Mouse (Mus musculus) testis, adult 2 months (tissue): ENCODE measurements around the gene Sec14l2.
A peak's percentile ranks its signal among the peaks of the same experiment; 100 is the strongest.

ENCODE experiments used
- CTCF ChIP-seq: fragments of 200-500 bp; IDR thresholded peaks from 2 replicates; pipeline ENCODE4 v1.5.1; 2012; ENCODE audit warnings: low read depth, mild to moderate bottlenecking, inconsistent platforms, low read length, moderate library complexity; ENCODE audit not compliant: control insufficient read depth, insufficient read depth, insufficient replicate concordance
- POLR2A ChIP-seq: fragments of 200-500 bp; IDR thresholded peaks from 2 replicates; pipeline ENCODE4 v1.6.1; 2012; ENCODE audit warnings: low read depth, mild to moderate bottlenecking, inconsistent platforms, low read length, moderate library complexity; ENCODE audit not compliant: control insufficient read depth

- TF ChIP-seq CTCF (peak; percentile 76; the same call in 1 of the 2 replicates), POLR2A (no peak)
Observed at GRCm38 (mm10) chr11:4094378-4095170, 28.6 kb downstream of the Sec14l2 start.
